Mouse (Mus musculus): ENCODE data around the gene Trpv3.
"Not testable (repeated sequence)": the region's sequence is repeated elsewhere in the genome, so short reads cannot be mapped to it uniquely, and the experiment has no call there.

The Trpv3 gene

DNA sequence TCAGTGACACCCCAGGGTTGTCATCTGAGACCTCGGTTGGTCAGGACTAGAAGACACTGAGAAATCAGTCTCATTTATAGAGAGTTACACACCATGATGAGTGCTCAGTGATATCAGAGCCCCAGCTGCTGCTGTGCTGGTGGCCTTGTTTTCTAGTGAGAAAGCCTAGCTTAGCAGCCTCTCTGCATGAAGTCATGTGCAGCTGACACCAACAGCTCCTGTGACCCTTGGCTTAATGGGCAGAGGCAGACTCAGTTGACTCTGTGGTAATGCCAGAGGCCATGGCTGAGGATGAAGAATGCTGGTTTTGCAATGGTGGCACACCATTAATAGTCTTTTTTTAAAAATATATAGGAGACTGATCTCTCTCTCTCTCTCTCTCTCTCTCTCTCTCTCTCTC is 22.4 kb downstream of the Trpv3 start:
- no peak for DNase-seq (ENCODE audit: low spot score)

DNA sequence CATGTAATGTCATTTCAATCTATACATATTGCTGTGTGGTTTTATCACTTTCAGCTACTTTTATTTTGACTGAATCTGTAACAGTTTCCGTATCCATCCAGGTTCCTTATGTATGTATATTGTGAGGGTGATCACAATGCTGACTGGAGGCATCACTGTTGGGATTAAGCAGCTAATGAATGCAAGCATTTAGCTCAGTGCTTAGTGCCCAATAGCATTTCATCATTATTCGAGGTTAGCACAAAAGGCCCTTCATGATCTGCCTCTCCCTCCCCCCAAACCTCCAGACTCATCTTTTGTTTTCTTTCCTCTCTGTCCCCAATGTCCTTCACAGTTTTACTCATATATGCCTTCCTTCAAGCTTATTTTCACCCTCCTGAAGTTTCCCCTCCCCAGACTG is 35.9 kb downstream of the Trpv3 start:
- DNase-seq (ENCODE audit: low spot score) = no peak

DNA sequence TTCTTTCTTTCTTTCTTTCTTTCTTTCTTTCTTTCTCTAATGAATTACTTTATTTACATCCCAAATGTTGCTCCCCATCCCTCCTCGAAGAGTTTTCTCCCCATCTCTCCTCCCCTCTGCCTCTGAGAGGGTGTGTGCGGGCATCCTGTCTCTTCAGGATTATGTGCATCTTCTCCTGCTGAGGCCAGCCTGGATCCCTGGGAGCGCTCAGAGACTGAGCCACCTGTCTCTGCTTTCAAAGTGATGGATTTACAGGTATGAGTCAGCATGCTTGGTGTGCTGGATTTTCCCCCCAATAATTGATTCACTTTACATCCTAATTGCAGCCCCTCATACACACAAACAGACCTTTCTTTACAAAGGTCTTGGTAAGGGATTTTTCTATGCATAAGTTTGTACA is 48.8 kb downstream of the Trpv3 start:
- no peak for DNase-seq (ENCODE audit: low spot score)

DNA sequence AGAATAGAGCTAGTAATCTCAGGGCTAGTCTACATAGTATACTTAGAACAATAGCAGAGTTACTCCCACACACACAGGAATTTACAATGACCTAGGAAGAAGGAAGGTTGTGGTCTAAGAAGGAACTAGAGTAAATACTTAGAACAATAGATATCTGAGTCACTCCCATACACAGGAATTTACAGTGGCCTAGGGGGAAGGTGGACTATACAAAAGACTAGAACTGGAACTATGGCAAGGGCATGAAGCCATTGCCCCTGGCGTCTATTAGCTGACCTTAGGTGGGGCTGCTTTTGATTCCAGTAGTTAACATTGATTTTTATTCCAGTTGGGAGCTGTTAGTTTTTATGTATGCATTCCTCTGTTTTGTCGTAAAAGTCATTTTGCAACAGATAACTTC is 51.4 kb downstream of the Trpv3 start:
- DNase-seq (ENCODE audit: low spot score) = not testable (repeated sequence)

DNA sequence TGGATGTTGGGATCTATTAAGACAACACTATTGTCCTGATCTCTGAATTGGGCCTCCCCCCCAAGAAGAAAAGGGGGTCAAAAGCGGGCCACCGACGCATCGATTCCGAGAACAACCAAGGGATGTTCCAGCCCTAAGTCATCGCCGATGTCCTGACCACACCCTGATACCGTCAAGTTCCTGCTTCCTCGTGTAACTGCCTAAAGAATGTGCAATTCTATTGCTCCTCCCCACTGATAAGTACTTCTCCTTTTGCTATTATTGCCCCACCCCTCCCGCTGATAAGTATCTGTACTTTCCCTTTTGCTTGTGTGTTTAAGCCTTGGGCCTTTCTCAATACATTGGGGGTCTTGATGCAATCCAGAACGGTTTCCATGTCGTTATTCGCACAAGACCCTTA is 53.9 kb downstream of the Trpv3 start:
- not testable (repeated sequence) for DNase-seq (ENCODE audit: low spot score)

DNA sequence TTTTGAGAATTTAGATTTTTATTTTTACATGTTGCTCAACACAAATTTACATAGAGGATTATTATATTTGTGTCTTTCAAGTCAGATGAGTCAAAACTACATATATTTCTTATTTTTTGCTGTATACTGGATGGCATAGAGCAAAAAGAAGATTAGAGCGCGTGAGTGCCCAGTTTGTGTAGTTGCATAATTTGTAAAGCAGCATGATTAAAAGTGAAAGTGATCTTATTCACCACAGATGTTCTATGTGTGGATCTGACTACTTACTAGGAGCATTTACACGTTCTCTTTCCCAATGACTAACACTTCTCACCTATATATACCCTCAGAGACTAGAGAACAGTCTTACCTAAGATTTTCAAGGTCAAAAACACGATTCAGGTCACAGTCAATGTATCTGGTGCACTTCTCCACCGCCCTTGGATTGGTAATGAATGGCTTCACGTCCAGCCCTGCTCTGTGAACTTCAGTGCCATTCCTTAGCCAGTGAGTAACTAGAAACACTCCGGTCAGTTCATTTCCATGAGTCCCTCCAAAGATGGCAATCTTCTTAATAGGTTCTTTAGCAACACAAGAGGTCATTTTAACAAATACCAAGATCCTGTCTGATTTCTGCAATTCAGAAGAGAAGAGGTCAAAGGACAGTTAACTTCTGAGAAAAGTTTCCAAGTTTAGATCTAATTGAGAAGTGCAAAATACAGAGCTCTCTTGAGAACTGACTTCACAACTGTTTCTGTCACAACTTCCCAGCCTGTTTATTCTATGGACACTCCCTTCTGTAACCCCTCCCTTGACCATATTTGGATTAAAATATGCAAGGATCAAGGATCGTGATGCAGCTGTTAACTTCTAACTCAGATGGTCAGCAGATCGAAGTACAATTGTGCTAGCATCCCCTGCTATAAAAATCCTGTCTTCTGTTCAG is 57.0 kb downstream of the Trpv3 start:
- DNase-seq (ENCODE audit: low spot score) = no peak

DNA sequence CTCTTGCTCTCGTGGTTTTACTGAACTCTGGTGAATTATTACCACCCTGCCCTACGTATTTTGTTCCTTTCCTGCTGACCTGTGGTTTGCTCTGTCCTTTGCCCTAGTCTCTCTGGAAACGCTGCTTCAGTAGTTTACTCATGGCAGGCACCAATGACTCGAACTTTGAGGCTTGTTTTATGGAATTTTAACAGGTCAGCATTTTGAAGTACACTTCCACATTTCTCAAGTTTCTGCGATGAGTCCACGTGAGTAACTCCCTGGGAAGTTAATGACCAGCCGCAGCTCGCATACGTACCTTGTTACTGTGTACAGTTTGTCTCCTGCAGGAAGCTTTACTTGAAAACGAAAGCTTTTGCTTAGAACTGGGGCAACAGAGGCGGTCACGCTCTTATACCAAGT is 59.3 kb downstream of the Trpv3 start:
- no peak for DNase-seq (ENCODE audit: low spot score)

DNA sequence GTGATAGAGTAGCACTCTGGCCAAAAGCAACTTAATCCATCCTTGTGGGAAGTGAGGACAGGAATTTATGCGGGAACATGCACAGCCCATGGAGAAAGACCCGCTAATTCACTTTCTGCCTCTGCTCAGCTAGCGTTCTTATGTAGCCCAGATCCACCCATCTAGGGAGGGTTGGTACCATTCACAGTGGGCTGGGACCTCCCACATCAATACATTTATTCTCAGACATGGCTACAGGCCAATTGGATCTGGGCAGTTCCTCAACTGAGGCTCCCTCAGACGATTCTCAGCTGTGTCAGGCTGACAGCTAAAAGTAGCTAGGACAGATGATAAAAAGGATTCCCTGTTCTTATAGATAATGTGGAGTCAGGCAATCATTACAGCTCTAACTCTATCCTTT is 60.2 kb downstream of the Trpv3 start:
- no peak for DNase-seq (ENCODE audit: low spot score)

DNA sequence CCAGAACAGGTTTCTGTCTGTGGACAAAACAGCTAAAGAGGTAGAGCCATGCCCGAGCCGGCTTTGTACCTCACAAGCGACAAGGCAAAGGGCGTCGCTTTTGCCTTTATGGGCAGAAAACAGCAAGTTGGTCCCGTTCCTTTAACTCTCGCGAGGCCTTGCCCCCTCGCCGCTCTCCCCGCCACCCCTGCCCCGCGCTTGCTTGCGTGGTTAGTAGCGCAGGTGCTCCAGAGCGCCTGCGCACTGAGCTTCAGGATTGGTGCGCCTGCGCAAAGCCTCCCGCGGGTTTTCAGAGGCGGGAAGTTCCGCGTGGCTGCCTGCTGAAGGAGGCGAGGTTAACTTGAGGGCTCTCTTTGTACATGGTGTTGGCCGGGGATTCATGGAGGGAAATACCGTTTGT is 62.3 kb downstream of the Trpv3 start, which contains the start of the genes Aspa, Gm49340 and Spata22:
TSS of gene Aspa (minus strand) at position 155 of the 400 bp plus-strand sequence.
TSS of gene Gm49340 (plus strand) at position 300 of the 400 bp plus-strand sequence.
TSS of gene Spata22 (plus strand) at position 300 of the 400 bp plus-strand sequence.
- no peak for DNase-seq (ENCODE audit: low spot score)

DNA sequence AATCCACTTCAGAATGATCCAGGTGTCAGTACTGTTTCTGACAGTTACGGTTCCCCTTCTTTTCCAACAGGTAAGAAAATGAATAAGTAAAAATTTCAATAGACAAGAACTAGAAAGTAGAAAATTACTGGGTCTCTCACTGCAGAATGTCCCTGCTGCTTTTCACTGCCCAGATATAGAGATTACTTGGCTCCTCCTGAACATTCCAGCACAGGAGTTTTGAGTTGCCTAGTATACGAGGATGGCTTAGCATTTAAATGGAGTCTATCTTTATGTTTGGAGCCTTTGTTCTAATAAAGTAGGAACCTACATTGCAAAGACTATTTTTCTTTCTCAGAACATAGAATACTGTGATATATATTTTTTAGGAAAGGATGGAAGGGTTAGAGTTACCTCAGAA is 66.2 kb downstream of the Trpv3 start:
- no peak for DNase-seq (ENCODE audit: low spot score)

DNA sequence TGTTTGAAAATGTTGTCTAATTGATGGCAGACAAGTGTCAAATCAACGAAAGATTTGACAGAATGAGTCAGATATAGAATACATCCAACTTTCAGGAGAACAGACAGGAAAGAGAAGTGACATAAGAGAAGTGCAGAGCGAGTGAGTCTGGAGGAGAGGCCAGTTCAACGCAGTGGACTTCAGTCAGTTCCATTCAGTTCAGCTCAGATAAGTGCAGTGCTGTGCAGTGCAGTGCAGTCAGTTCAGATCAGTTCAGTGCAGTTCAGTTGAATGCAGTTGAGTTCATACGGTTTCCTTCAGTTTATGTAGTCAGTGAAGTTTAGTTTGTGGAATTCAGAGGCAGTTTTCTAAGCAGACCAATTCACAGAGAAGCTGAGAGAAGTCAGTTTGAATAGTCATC is 69.7 kb downstream of the Trpv3 start:
- DNase-seq (ENCODE audit: low spot score) = no peak

Measured in left cerebral cortex, adult 11 months (tissue).